In genomic region chr4:136786453-136787276, GRCm38 (mm10) we compare ENCODE assay signal across 10 mouse cellular contexts. TPM values are rescaled to one million over a fixed set of nuclear protein-coding genes. Genes with fewer than 3 reads are reported as not detected.
DNase-seq lines count a peak whose midpoint lies in the region; ATAC-seq and TF ChIP-seq lines count a peak whose summit lies in the region.
"Had no signal": no experiment of that assay in that cellular context is flagged by ENCODE, and none has a peak within 500 bp of the region (broad histone marks: within the 10 kb centered on the region; RNA-seq: fewer than 3 reads in every experiment).

No protein-coding gene starts in this region.

- ATAC-seq in midbrain, embryonic 16.5 days: peak; percentile 40; the same call in 1 of the 2 replicates

- no peak overlapping the region for H3K27ac ChIP-seq in left cerebral cortex, adult 2 months
- no peak overlapping the region for H3K27ac ChIP-seq in midbrain, embryonic 16.5 days (ENCODE audit: low read length)
- H3K27ac ChIP-seq: limb, embryonic 15.5 days had no signal

- H3K4me1 ChIP-seq in midbrain, embryonic 16.5 days (ENCODE audit: control insufficient read depth, insufficient read depth, low read length): peaks cover 20% of the 10 kb centered on the region

- H3K9me3 ChIP-seq in midbrain, embryonic 16.5 days (replicated peaks; ENCODE audit: control insufficient read depth, low read length, poor library complexity, severe bottlenecking): no peaks in the 10 kb centered on the region
- H3K9me3 ChIP-seq: limb, embryonic 15.5 days had no signal

- no peak for TF ChIP-seq CTCF in left cerebral cortex, adult 2 months (IDR thresholded peaks at IDR 0.05)

- no peaks in the 10 kb centered on the region for H3K27me3 ChIP-seq in midbrain, embryonic 16.5 days (ENCODE audit: control insufficient read depth, insufficient read depth, low read depth, low read length)

- intact Hi-C loops in left cerebral cortex, adult 2 months (cut with DNase I): loop anchor here (5.0 kb wide), 1 partner anchor 89 kb away; no protein-coding TSS in a partner anchor

- H3K4me2 ChIP-seq in midbrain, embryonic 16.5 days (ENCODE audit: low read length): no peak overlapping the region
- H3K4me2 ChIP-seq: limb, embryonic 15.5 days had no signal

- WGBS in midbrain, embryonic 16.5 days: 20% methylated on average over 26 of the region's 26 CpGs

- H3K36me3 ChIP-seq in midbrain, embryonic 16.5 days (ENCODE audit: control insufficient read depth, insufficient read depth, low read length): no peaks in the 10 kb centered on the region
- H3K36me3 ChIP-seq: limb, embryonic 15.5 days had no signal

- DNase-seq in right cerebral cortex, adult 18-20 months: peak; percentile 68
- DNase-seq in right cerebral cortex, postnatal 4 days: no peak
- DNase-seq in left cerebral cortex, adult 2 months (ENCODE audit: extremely low spot score in 1 of 2, low spot score in 2 of 2): peak; percentile 22 to 54
- DNase-seq in kidney, postnatal 4 days: no peak
- DNase-seq in yolk sac, embryonic 10.5 days (ENCODE audit: low spot score): no peak
- DNase-seq in gastrocnemius, postnatal 10 days: no peak
- no peak for DNase-seq in cerebellum, postnatal 36 days

- H3K9ac ChIP-seq in midbrain, embryonic 16.5 days (ENCODE audit: low read depth, low read length): no peak overlapping the region
- H3K9ac ChIP-seq: limb, embryonic 15.5 days had no signal

- H3K4me3 ChIP-seq in left cerebral cortex, adult 2 months: no peak overlapping the region
- H3K4me3 ChIP-seq in midbrain, embryonic 16.5 days (ENCODE audit: low read depth, low read length): no peak overlapping the region
- H3K4me3 ChIP-seq: erythroblast, embryonic 14.5 days; limb, embryonic 15.5 days had no signal

RNA-seq across cellular contexts. Expression of gene Ephb2, which starts 49.1 kb away (rescaled TPM):
- total RNA-seq in left cerebral cortex, adult 2 months (2021): 10 to 100 TPM; 17.0 to 18.3 TPM
- 13.1 and 17.5 TPM in 2 replicates for polyA plus RNA-seq in midbrain, embryonic 16.5 days (2015; fragmentation: Nextera tagmentation; extraction: Ambion mirVana)
- 1 to 10 TPM; 4.6 to 5.4 TPM for total RNA-seq in gastrocnemius, postnatal 10 days (2021)
- polyA plus RNA-seq: erythroblast, embryonic 14.5 days had no signal

Comparison
In these comparisons a context has a peak if more than half of its experiments do, and no peak if none do; other contexts are left out.
1. DNase-seq: peak in right cerebral cortex, adult 18-20 months (single experiment) and left cerebral cortex, adult 2 months (2 of 2); none in right cerebral cortex, postnatal 4 days (single experiment), kidney, postnatal 4 days (0 of 2), yolk sac, embryonic 10.5 days (single experiment), gastrocnemius, postnatal 10 days (single experiment) and cerebellum, postnatal 36 days (0 of 2).